Mouse (Mus musculus) ES-E14 (cell line): ENCODE measurements around the gene Aak1.
"Not testable (repeated sequence)": the region's sequence is repeated elsewhere in the genome, so short reads cannot be mapped to it uniquely, and the experiment has no call there.

Source experiments
- CHD2 ChIP-seq: IDR thresholded peaks from 2 replicates; pipeline ENCODE4 v1.6.1; 2014; ENCODE audit warnings: mild to moderate bottlenecking, low read depth, low read length, inconsistent platforms
- HCFC1 ChIP-seq: IDR thresholded peaks from 2 replicates; pipeline ENCODE4 v1.6.1; 2012; ENCODE audit warnings: low read length, inconsistent platforms, borderline replicate concordance; ENCODE audit not compliant: insufficient read depth
- MAFK ChIP-seq: IDR thresholded peaks from 2 replicates; pipeline ENCODE4 v1.6.1; 2014; ENCODE audit warnings: mild to moderate bottlenecking, low read depth, low read length, inconsistent platforms; ENCODE audit not compliant: insufficient read depth
- ZC3H11A ChIP-seq: IDR thresholded peaks from 2 replicates; pipeline ENCODE4 v1.6.1; 2012; ENCODE audit warnings: low read depth, mild to moderate bottlenecking, inconsistent platforms, low read length, borderline replicate concordance
- ZNF384 ChIP-seq: IDR thresholded peaks from 2 replicates; pipeline ENCODE4 v1.6.1; 2012; ENCODE audit warnings: low read depth, low read length, inconsistent platforms

GRCm38 (mm10) chr6:86878656-86879055 is 29.3 kb downstream of the Aak1 start:
- not testable (repeated sequence) for TF ChIP-seq ZC3H11A, HCFC1, CHD2, MAFK, ZNF384
